Comparison of ENCODE assay signal across 9 mouse cellular contexts in the genomic region with DNA sequence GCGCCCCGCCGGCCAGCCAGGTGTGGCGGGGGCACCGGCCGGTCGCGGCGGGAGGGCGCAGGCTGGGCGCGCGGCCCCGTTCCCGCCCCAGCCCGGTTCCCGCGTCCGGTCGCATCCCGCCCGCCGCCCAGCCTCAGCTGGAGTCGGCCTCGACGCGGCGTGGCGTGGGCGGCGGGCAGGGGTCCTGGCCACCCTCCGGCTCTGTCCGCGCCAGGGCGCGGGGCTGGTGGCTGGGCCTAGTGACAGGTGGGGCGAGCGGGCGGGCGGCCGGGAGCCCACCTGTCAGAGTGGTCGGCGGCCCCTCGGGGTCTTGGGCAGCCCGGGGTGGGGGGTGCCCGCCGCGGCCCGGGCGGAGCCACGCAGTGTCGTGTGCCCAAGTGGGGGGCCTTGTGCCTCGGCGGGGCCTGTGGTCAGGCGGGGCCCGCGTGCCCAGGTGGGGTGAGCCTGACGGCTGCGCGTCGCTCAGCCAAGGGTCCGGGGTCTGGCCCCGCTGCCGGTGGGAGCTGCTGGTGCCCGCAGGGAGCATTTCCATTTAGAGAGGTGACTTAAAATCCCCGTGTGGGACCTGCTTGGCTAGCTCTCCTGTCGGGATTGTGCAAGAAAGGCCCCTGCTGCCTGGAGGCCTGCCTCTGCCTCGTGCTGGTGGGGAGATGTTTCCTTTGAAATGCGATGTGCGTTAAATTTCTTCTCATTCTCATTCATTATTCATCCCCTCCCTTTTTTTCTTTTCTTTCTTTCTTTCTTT. TPM values are rescaled to one million over a fixed set of nuclear protein-coding genes. Genes with fewer than 3 reads are reported as not detected.
A peak's percentile ranks its signal among the peaks of the same experiment; 100 is the strongest.
DNase-seq lines count a peak whose midpoint lies in the region; ATAC-seq lines count a peak whose summit lies in the region.
"Had no signal": no experiment of that assay in that cellular context is flagged by ENCODE, and none has a peak within 500 bp of the region (broad histone marks: within the 10 kb centered on the region; RNA-seq: fewer than 3 reads in every experiment).

No protein-coding gene starts in this region.

- peaks cover 41% of the 10 kb centered on the region for H3K36me3 ChIP-seq in forebrain, embryonic 14.5 days (ENCODE audit: control insufficient read depth, insufficient read depth, low read length)
- H3K36me3 ChIP-seq in hindbrain, embryonic 15.5 days = peaks cover 14% of the 10 kb centered on the region
- peaks cover 25% of the 10 kb centered on the region for H3K36me3 ChIP-seq in liver, embryonic 11.5 days (ENCODE audit: control insufficient read depth, insufficient read depth, low read length)

- peak; percentile 44 to 59 for DNase-seq in layer of hippocampus, postnatal 10 days (ENCODE audit: low spot score in 2 of 2)
- DNase-seq in layer of hippocampus, adult 11-12 months (ENCODE audit: low spot score) = no peak
- DNase-seq in adrenal gland, postnatal 36 days = peak; percentile 32 to 53
- peak; percentile 9 for DNase-seq in forebrain, embryonic 14.5 days (ENCODE audit: low spot score)
- DNase-seq in liver, embryonic 11.5 days (ENCODE audit: low spot score) = peak; percentile 66
- DNase-seq in neural tube, embryonic 10.5 days (ENCODE audit: extremely low spot score, low spot score) = peak; percentile 59
- peak; percentile 63 for DNase-seq in thymus, postnatal 14 days

- peak overlapping the region; percentile 92 for H3K9ac ChIP-seq in forebrain, embryonic 14.5 days (ENCODE audit: low read length)
- H3K9ac ChIP-seq in hindbrain, embryonic 15.5 days = peak overlapping the region; percentile 94
- peak overlapping the region; percentile 99 for H3K9ac ChIP-seq in liver, embryonic 11.5 days (ENCODE audit: low read depth, low read length)

- ATAC-seq in forebrain, embryonic 14.5 days = peak; percentile 61
- ATAC-seq in hindbrain, embryonic 15.5 days (ENCODE audit: low FRiP score, low read depth) = peak; percentile 74
- ATAC-seq in liver, embryonic 11.5 days (replicated peaks; ENCODE audit: low FRiP score) = peak; percentile 36

- H3K27me3 ChIP-seq in forebrain, embryonic 14.5 days (replicated peaks; ENCODE audit: control insufficient read depth, insufficient read depth, low read length) = no peaks in the 10 kb centered on the region
- H3K27me3 ChIP-seq in hindbrain, embryonic 15.5 days = no peaks in the 10 kb centered on the region
- H3K27me3 ChIP-seq in liver, embryonic 11.5 days (replicated peaks; ENCODE audit: control insufficient read depth, insufficient read depth, low read length) = no peaks in the 10 kb centered on the region

- H3K4me2 ChIP-seq in forebrain, embryonic 14.5 days (ENCODE audit: low read length) = peak overlapping the region; percentile 77
- H3K4me2 ChIP-seq in hindbrain, embryonic 15.5 days = peak overlapping the region; percentile 91
- H3K4me2 ChIP-seq in liver, embryonic 11.5 days = peak overlapping the region; percentile 85

- WGBS in forebrain, embryonic 14.5 days = 2% methylated on average over 36 of the region's 70 CpGs
- under 1% methylated on average over 40 of the region's 70 CpGs for WGBS in hindbrain, embryonic 15.5 days
- WGBS in liver, embryonic 11.5 days = under 1% methylated on average over 62 of the region's 70 CpGs

- H3K9me3 ChIP-seq in forebrain, embryonic 14.5 days (replicated peaks; ENCODE audit: control insufficient read depth, low read length) = no peaks in the 10 kb centered on the region
- H3K9me3 ChIP-seq in hindbrain, embryonic 15.5 days = no peaks in the 10 kb centered on the region
- H3K9me3 ChIP-seq in liver, embryonic 11.5 days (ENCODE audit: control insufficient read depth, low read length) = no peaks in the 10 kb centered on the region

- H3K4me1 ChIP-seq in forebrain, embryonic 14.5 days (ENCODE audit: control insufficient read depth, insufficient read depth, low read length) = peaks cover 12% of the 10 kb centered on the region
- H3K4me1 ChIP-seq in hindbrain, embryonic 15.5 days (replicated peaks) = peaks cover 28% of the 10 kb centered on the region
- H3K4me1 ChIP-seq in liver, embryonic 11.5 days (replicated peaks; ENCODE audit: control insufficient read depth, insufficient read depth, low read length) = peaks cover 38% of the 10 kb centered on the region

- H3K4me3 ChIP-seq in forebrain, embryonic 14.5 days (ENCODE audit: low read depth, low read length) = peak overlapping the region; percentile 85
- peak overlapping the region; percentile 92 for H3K4me3 ChIP-seq in hindbrain, embryonic 15.5 days
- peak overlapping the region; percentile 96 for H3K4me3 ChIP-seq in liver, embryonic 11.5 days (ENCODE audit: low read depth, low read length)

- peak overlapping the region; percentile 65 for H3K27ac ChIP-seq in forebrain, embryonic 14.5 days (ENCODE audit: low read depth, low read length)
- H3K27ac ChIP-seq in hindbrain, embryonic 15.5 days (replicated peaks) = peak overlapping the region; percentile 80
- peak overlapping the region; percentile 89 for H3K27ac ChIP-seq in liver, embryonic 11.5 days (ENCODE audit: low read depth, low read length)

RNA-seq across cellular contexts. Expression of gene Tfdp1, which starts 0.5 kb away (rescaled TPM):
- 10 to 100 TPM; 70.9 to 75.2 TPM for total RNA-seq in layer of hippocampus, postnatal 10 days (2021)
- total RNA-seq in adrenal gland, postnatal 36 days (2021) = 10 to 100 TPM; 52.5 to 66.5 TPM
- 145 and 146 TPM in 2 replicates for polyA plus RNA-seq in forebrain, embryonic 14.5 days (2014; fragmentation: Nextera tagmentation; extraction: Ambion mirVana)
- 96.5 and 96.8 TPM in 2 replicates for polyA plus RNA-seq in hindbrain, embryonic 15.5 days (2015; fragmentation: Nextera tagmentation; extraction: Ambion mirVana)
- polyA plus RNA-seq in liver, embryonic 11.5 days (2014; fragmentation: Nextera tagmentation; extraction: Ambion mirVana) = 217 and 230 TPM in 2 replicates

RNA-seq across cellular contexts. Expression of gene Tmco3, which starts 51.1 kb away (rescaled TPM):
- 10 to 100 TPM; 43.8 to 45.6 TPM for total RNA-seq in layer of hippocampus, postnatal 10 days (2021)
- total RNA-seq in adrenal gland, postnatal 36 days (2021) = 10 to 100 TPM; 28.5 to 32.5 TPM
- 30.7 and 46.9 TPM in 2 replicates for polyA plus RNA-seq in forebrain, embryonic 14.5 days (2014; fragmentation: Nextera tagmentation; extraction: Ambion mirVana)
- polyA plus RNA-seq in hindbrain, embryonic 15.5 days (2015; fragmentation: Nextera tagmentation; extraction: Ambion mirVana) = 55.4 and 57.1 TPM in 2 replicates
- 18.8 and 19.7 TPM in 2 replicates for polyA plus RNA-seq in liver, embryonic 11.5 days (2014; fragmentation: Nextera tagmentation; extraction: Ambion mirVana)

RNA-seq across cellular contexts. Expression of gene Dcun1d2, which starts 51.1 kb away (rescaled TPM):
- 10 to 100 TPM; 27.6 to 29.7 TPM for total RNA-seq in layer of hippocampus, postnatal 10 days (2021)
- 10 to 100 TPM; 30.2 to 31.2 TPM for total RNA-seq in adrenal gland, postnatal 36 days (2021)
- polyA plus RNA-seq in forebrain, embryonic 14.5 days (2014; fragmentation: Nextera tagmentation; extraction: Ambion mirVana) = 33.4 and 38.5 TPM in 2 replicates
- 32.5 and 33.4 TPM in 2 replicates for polyA plus RNA-seq in hindbrain, embryonic 15.5 days (2015; fragmentation: Nextera tagmentation; extraction: Ambion mirVana)
- 20.9 and 22.0 TPM in 2 replicates for polyA plus RNA-seq in liver, embryonic 11.5 days (2014; fragmentation: Nextera tagmentation; extraction: Ambion mirVana)

RNA-seq across cellular contexts. Expression of gene Atp4b, which starts 57.6 kb away (rescaled TPM):
- total RNA-seq in layer of hippocampus, postnatal 10 days (2021) = not detected
- total RNA-seq in adrenal gland, postnatal 36 days (2021) = under 1 TPM; 0.66 to 0.79 TPM
- polyA plus RNA-seq in forebrain, embryonic 14.5 days (2014; fragmentation: Nextera tagmentation; extraction: Ambion mirVana) = not detected in 2 replicates
- not detected in 2 replicates for polyA plus RNA-seq in hindbrain, embryonic 15.5 days (2015; fragmentation: Nextera tagmentation; extraction: Ambion mirVana)
- not detected in 2 replicates for polyA plus RNA-seq in liver, embryonic 11.5 days (2014; fragmentation: Nextera tagmentation; extraction: Ambion mirVana)
- total RNA-seq: adrenal gland, postnatal 4 days had no signal
